Mouse (Mus musculus): ENCODE results near the gene Pold2. TPM values are rescaled to one million over a fixed set of nuclear protein-coding genes. Genes with fewer than 3 reads are reported as not detected.

Pold2 gene
- 51.0 and 58.7 TPM in 2 replicates for polyA plus RNA-seq (2015; fragmentation: Nextera tagmentation; extraction: Ambion mirVana)

GRCm38 (mm10) chr11:5877921-5878526 is at the start of gene Pold2:
Pold2 (minus strand) TSS chr11:5878292.

GRCm38 (mm10) chr11:5898531-5898930 is 20.4 kb upstream of the Pold2 start, which contains the start of gene Myl7:
Myl7 (minus strand) TSS chr11:5898782.

GRCm38 (mm10) chr11:5861678-5862393 is 16.3 kb downstream of the Pold2 start, which contains the start of gene Aebp1:
Aebp1 (plus strand) TSS chr11:5861947.

GRCm38 (mm10) chr11:5837251-5838246 is 40.5 kb downstream of the Pold2 start, which contains the start of gene Polm:
Polm (minus strand) TSS chr11:5838016.

Other genes starting within 250 kb of the Pold2 start
- gene Mrps24, start 162.6 kb downstream of the Pold2 start, polyA plus RNA-seq (2015; fragmentation: Nextera tagmentation; extraction: Ambion mirVana): 256 and 264 TPM in 2 replicates
- 29.6 and 30.7 TPM in 2 replicates for gene Urgcp, start 115.9 kb downstream of the Pold2 start, polyA plus RNA-seq (2015; fragmentation: Nextera tagmentation; extraction: Ambion mirVana)
- 107 and 120 TPM in 2 replicates for gene Dbnl, start 89.8 kb downstream of the Pold2 start, polyA plus RNA-seq (2015; fragmentation: Nextera tagmentation; extraction: Ambion mirVana)
- gene Pgam2, start 74.6 kb downstream of the Pold2 start, polyA plus RNA-seq (2015; fragmentation: Nextera tagmentation; extraction: Ambion mirVana): 2.8 and 2.9 TPM in 2 replicates
- gene Polm, start 40.3 kb downstream of the Pold2 start, polyA plus RNA-seq (2015; fragmentation: Nextera tagmentation; extraction: Ambion mirVana): 5.3 and 5.5 TPM in 2 replicates
- 25.0 and 35.0 TPM in 2 replicates for gene Aebp1, start 16.3 kb downstream of the Pold2 start, polyA plus RNA-seq (2015; fragmentation: Nextera tagmentation; extraction: Ambion mirVana)
- gene Myl7, start 20.5 kb upstream of the Pold2 start, polyA plus RNA-seq (2015; fragmentation: Nextera tagmentation; extraction: Ambion mirVana): 0.28 and 0.43 TPM in 2 replicates
- 3.8 and 4.2 TPM in 2 replicates for gene Gck, start 71.8 kb upstream of the Pold2 start, polyA plus RNA-seq (2015; fragmentation: Nextera tagmentation; extraction: Ambion mirVana)
- gene Ykt6, start 77.4 kb upstream of the Pold2 start, polyA plus RNA-seq (2015; fragmentation: Nextera tagmentation; extraction: Ambion mirVana): 64.5 and 76.8 TPM in 2 replicates
- gene Camk2b, start 188.1 kb upstream of the Pold2 start, polyA plus RNA-seq (2015; fragmentation: Nextera tagmentation; extraction: Ambion mirVana): 173 and 185 TPM in 2 replicates